ENCODE assay signal across 22 mouse cellular contexts in genomic region chr8:12952699-12953098, GRCm38 (mm10).
"Had no signal": no experiment of that assay in that cellular context is flagged by ENCODE, and none has a peak within 500 bp of the region (broad histone marks: within the 10 kb centered on the region; RNA-seq: fewer than 3 reads in every experiment).

No protein-coding gene starts in this region.

- H3K27me3 ChIP-seq: limb, embryonic 12.5 days; lung, embryonic 15.5 days; midbrain, embryonic 15.5 days had no signal

- H3K9ac ChIP-seq: limb, embryonic 12.5 days; liver, embryonic 12.5 days; liver, embryonic 15.5 days; lung, embryonic 15.5 days; midbrain, embryonic 15.5 days had no signal

- H3K36me3 ChIP-seq: limb, embryonic 12.5 days; liver, embryonic 12.5 days; liver, embryonic 15.5 days; lung, embryonic 15.5 days had no signal

- ATAC-seq: intestine, postnatal 0 days; liver, embryonic 12.5 days; midbrain, embryonic 15.5 days had no signal

- H3K27ac ChIP-seq: kidney, postnatal 0 days; layer of hippocampus, adult 2 months; left cerebral cortex, adult 2 months; limb, embryonic 12.5 days; liver, embryonic 12.5 days; liver, embryonic 15.5 days; lung, embryonic 15.5 days; midbrain, embryonic 15.5 days had no signal

- H3K4me2 ChIP-seq: limb, embryonic 12.5 days; liver, embryonic 12.5 days; liver, embryonic 15.5 days; lung, embryonic 15.5 days; midbrain, embryonic 11.5 days; midbrain, embryonic 15.5 days had no signal

- H3K9me3 ChIP-seq: limb, embryonic 12.5 days; liver, embryonic 12.5 days; liver, embryonic 15.5 days; lung, embryonic 15.5 days; megakaryocyte, embryonic 14.5 days; midbrain, embryonic 15.5 days had no signal

- H3K4me3 ChIP-seq: layer of hippocampus, adult 2 months; left cerebral cortex, adult 2 months; limb, embryonic 12.5 days; liver, embryonic 12.5 days; liver, embryonic 15.5 days; lung, embryonic 15.5 days; megakaryocyte, embryonic 14.5 days; midbrain, embryonic 15.5 days had no signal

- DNase-seq: kidney, adult 2 months; kidney, postnatal 25 days; layer of hippocampus, adult 9-11 months; layer of hippocampus, postnatal 36 days; liver; lung, adult 18-20 months; lung, postnatal 10 days; lung, postnatal 36 days; thymus, adult 18-20 months; thymus, postnatal 14 days; thymus, postnatal 4 days had no signal
